Mouse (Mus musculus): ENCODE results near the gene Hyal1.
"Not testable (repeated sequence)": the region's sequence is repeated elsewhere in the genome, so short reads cannot be mapped to it uniquely, and the experiment has no call there.

The Hyal1 gene

GRCm38 (mm10) chr9:107551117-107551889 is 25.4 kb upstream of the Hyal1 start, which contains the start of gene Rassf1:
TSS of gene Rassf1 (plus strand) at chr9:107551555.
- DNase-seq, result peak; percentile 87

DNA sequence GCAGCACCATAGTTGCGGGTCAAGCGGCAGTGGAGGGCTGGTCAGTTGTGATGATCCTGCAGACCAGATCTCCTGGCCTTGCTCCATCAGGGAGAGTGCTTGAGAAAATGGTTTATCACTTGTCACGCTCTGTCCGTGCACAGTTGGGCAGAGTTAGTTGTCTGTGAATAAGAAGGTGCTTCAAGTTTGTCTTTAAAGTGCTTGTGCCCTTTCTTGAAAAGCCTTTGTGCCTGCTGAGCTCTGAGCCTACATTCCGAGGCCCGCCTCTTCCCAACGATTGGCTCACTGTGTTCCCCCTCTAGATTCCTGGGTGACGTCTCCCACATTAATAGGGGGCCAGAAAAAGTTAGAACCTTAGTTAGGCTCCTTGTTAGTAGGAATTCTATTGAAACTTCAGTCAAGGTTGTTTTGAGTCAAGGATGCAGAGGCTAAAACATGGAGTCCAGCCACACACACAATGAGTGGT is 24.8 kb upstream of the Hyal1 start:
- no peak for DNase-seq

GRCm38 (mm10) chr9:107552690-107553393 is 23.9 kb upstream of the Hyal1 start:
- no peak for DNase-seq

DNA sequence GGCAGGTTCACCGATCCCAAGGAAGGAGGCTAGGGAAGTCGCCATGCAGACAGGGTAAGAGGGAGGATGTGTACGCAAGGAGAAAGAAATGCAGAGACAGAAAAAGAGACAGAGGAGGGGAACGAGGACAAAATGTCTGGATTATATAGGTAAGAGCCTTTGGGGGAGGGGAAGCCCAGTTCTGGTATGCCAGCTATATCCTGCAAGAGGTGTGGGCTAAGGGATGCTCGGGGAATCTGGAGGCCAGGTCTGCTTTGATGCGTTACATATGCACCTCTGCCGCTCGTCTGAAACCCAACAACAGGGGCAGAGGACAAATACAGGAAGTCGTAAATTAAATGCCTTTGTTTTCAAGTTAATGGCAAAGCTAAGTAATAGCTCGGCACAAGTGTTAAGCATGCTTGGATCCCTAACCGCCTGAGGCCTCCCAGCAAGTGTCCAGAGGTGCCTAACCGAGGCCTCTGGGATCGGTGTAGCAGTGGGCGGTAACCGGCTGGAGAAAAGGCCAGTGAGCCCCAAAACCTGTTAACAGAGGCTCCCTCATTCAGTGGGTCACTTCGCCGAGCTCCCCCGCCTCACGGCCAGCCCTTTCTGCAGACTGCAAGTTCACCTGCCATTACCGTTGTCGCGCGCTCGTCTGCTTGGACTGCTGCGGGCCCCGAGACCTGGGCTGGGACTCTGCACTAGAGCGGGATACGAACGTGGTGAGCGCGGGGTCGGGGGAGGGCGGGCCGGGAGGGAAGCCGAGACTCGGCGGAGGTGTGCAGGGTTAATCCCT is 23.0 kb upstream of the Hyal1 start:
- DNase-seq, result no peak

DNA sequence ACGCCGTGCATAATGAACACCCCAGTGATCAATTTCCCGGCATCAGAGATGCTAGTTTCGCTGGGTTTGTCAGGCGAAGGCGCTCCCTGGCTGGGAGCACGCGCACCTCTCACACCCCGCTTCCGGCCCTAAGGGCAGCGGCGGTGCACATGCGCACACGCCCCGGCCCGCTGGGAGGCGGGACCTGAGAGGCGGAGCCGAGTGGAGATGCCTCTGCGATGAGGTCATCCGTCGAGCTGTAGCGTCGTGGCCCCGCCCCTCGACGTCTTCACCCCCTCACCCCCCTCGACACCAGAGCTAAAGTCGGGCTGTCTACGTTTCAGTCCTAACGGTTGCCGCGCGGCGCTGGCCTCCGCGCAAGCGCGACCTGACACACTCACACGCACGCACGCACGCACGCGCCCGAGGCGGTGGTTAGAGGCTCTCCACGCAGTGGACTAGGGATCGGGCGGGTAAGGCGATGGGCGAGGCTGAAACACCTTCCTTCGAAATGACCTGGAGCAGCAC is 22.4 kb upstream of the Hyal1 start:
- DNase-seq, result peak; percentile 98

DNA sequence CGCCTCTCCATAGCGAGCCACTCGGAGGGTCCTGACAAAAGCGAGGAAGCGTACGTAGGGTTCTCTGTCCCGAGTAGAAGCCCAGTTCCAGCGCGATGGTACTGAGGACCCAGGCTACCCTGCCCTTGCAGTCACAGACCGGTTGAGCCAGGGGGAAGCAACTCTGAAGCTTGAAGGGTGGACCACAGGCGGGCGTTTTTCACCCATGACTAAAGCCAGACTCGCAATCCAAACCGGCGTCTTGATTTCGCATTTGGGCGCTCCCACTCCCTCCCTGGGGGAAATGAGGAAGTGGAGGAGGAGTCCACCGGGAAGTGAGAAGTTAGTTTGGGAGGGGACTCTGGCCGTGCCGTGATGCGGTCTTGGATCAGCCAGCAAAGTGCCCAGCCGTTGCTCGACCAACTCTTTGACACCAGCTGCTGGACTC is 21.7 kb upstream of the Hyal1 start:
- DNase-seq, result peak; percentile 82

DNA sequence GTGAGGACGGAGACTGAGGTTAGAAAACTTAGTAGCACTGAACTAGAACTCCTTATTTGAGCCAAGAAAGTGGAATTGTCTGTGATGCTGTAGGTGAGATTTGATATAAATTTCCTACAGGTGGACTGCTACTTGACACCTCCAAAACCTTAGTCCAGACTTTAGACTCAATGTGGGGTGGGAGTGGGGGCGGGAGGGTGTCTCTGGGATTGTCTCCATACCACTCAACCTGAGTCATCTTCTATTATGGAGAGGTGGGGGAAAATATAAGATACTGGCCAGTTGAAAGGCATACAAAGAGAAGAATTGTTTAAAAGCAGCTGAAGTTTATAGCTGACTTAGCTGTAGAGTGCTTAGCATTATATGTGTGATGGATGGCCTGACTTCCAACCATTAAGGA is 21.0 kb upstream of the Hyal1 start:
- DNase-seq, result no peak

GRCm38 (mm10) chr9:107556346-107556745 is 20.4 kb upstream of the Hyal1 start:
- DNase-seq, result no peak

- DNase-seq, result peak; percentile 97
Measured at GRCm38 (mm10) chr9:107563029-107563581, 13.6 kb upstream of the Hyal1 start, which contains the start of gene Tusc2. TSS of gene Tusc2 (plus strand) at chr9:107563255.

GRCm38 (mm10) chr9:107565556-107565955 is 11.2 kb upstream of the Hyal1 start:
- not testable (repeated sequence) for DNase-seq

- peak; percentile 92 for DNase-seq
Measured at GRCm38 (mm10) chr9:107566041-107566709, 10.6 kb upstream of the Hyal1 start.

DNA sequence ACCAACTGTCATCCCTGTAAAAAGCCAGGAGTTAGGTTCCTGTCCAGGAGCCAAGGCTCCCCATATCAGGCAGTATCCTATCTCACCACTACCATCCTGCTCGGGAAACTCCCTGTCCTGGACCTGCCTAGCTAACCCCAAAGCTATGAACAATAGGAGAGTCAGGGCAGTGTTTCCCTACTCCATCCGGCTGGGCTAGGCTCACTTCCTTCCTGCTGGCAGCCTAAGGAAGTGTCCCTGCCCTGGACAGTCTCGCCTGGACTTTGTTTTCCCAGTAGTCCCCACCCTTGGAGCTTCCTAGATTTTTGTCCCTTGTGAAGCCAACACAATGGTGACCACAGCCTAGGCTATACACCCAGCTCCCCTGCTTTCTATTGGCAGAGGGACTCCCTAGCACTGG is 9.9 kb upstream of the Hyal1 start:
- peak; percentile 76 for DNase-seq

- DNase-seq, result peak; percentile 88
Measured at GRCm38 (mm10) chr9:107567702-107568319, 8.9 kb upstream of the Hyal1 start, which contains the start of gene Hyal2. TSS of gene Hyal2 (plus strand) at chr9:107567945.

DNA sequence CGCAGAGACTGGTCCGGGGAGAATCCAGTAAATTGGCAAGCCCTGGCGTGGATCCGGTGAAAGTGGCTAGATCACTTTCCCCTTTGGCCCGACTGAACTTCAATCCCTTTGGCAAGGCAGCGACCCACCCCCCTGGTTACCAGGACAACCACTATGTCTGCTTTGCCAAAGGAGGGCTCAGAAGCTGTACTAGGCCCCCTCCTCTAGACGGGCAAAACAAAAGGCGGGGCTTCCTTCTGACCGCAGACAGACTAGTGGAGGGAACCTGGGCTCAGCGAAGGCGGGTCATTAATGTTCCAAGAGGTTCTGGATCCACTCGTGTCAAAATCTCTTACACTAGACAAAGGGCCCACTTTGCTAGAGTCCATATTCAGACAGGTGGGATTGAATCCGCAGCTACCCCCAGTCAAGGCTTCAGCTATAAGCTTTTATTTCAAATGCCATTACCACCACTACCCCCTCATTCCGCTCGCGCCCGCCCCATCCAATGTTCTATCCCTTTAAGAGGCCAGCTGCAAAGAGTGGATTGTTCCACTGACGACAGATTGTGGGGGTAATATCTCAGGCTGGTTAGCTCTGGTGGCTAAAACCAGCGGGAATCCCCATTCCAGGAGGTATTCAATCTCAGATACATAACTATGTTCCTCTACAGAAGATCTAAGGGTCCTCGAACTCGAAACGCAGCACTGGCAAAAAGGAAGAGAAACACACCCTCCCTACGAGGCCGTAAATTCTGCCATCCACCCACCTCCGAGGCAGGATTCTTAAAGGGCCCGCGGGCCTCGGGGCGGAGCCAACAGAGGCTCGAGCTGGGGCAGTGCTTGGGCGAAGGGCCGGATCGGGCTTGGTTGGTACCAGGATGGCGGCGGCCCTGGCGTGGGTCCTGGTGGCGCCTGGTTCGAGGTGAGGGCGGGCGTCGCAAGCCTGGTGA is 8.1 kb upstream of the Hyal1 start:
- peak; percentile 92 for DNase-seq

- no peak for DNase-seq
Measured at GRCm38 (mm10) chr9:107569270-107569669, 7.5 kb upstream of the Hyal1 start.

GRCm38 (mm10) chr9:107570016-107570415 is 6.7 kb upstream of the Hyal1 start:
- no peak for DNase-seq

- no peak for DNase-seq
Measured at GRCm38 (mm10) chr9:107570845-107571244, 5.9 kb upstream of the Hyal1 start.

- no peak for DNase-seq
Measured at GRCm38 (mm10) chr9:107571534-107572326, 5.0 kb upstream of the Hyal1 start.

DNA sequence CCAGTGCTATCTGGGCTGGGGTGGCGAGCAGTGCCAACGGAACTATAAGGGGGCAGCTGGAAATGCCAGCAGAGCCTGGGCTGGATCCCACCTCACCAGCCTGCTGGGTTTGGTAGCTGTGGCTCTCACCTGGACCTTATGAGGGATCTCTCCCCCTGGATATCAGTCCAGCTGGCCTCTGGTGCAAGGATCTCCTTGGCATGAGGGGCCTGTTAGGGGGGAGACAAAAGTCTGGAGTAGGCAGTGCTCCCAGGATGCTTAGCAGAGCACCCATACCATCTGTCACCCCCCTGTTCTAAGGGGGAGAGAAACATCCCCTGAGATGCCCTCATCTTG is 4.4 kb upstream of the Hyal1 start:
- DNase-seq, result no peak

DNA sequence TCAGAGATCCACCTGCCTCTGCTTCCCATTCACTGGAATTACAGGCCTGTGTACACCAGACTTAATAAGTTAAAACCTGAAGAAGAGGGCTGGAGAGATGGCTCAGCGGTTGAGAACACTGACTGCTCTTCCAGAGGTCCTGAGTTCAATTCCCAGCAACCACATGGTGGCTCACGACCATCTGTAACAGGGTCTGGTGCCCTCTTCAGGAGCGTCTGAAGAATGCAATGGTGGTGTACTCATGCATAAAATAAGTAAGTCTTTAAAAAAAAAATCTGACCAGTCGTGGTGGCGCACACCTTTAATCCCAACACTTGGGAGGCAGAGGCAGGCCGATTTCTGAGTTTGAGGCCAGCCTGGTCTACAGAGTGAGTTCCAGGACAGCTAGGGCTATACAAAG is 3.0 kb upstream of the Hyal1 start:
- DNase-seq, result not testable (repeated sequence)

Data from kidney, postnatal 14 days (tissue).